Mouse (Mus musculus) cerebellum, adult 2 months (tissue): ENCODE data around the gene Derl2. TPM values are rescaled to one million over a fixed set of nuclear protein-coding genes. Genes with fewer than 3 reads are reported as not detected.

Experiments used
- DNase-seq, 2 experiments: peaks; one replicate each; pipeline ENCODE4 v3.0.0; 2021
- H3K27ac ChIP-seq: fragments of 200-500 bp; 2 replicates; pipeline ENCODE4 v1.5.1; 2012; ENCODE audit warnings: low read length, control low read depth, inconsistent platforms; ENCODE audit not compliant: insufficient read depth
- H3K27me3 ChIP-seq: fragments of 200-500 bp; 2 replicates; pipeline ENCODE4 v1.6.1; 2012; ENCODE audit warnings: inconsistent platforms, mild to moderate bottlenecking, low read length, moderate library complexity; ENCODE audit not compliant: control insufficient read depth, insufficient read depth
- H3K4me1 ChIP-seq: fragments of 200-500 bp; 2 replicates; pipeline ENCODE4 v1.6.1; 2011; ENCODE audit warnings: low read length; ENCODE audit not compliant: control insufficient read depth, insufficient read depth
- H3K4me3 ChIP-seq: fragments of 200-500 bp; replicated peaks from 2 replicates; pipeline ENCODE3; 2011; ENCODE audit warnings: mild to moderate bottlenecking, low read depth, low read length, control low read depth; ENCODE audit not compliant: insufficient read depth
- CTCF ChIP-seq: fragments of 200-500 bp; IDR thresholded peaks from 2 replicates; pipeline ENCODE4 v1.5.1; 2011; ENCODE audit warnings: low read depth, mild to moderate bottlenecking, control low read depth, low read length, moderate library complexity, borderline replicate concordance; ENCODE audit not compliant: insufficient read depth
- POLR2A ChIP-seq: fragments of 200-500 bp; IDR thresholded peaks from 2 replicates; pipeline ENCODE4 v1.6.1; 2011; ENCODE audit warnings: low read length, control low read depth, borderline replicate concordance; ENCODE audit not compliant: insufficient read depth
- WGBS: fragments of 180-500 bp; shearing (Covaris S2); methylation state at CpG from one replicate; pipeline ENCODE4 v1.1.7; 2018; 5-methylcytosine and 5-hydroxymethylcytosine counted together
- polyA plus RNA-seq: library from polyadenylated mRNA; depleted of rRNA; stranded (reverse); fragments of >200 nt; gene quantifications from 2 replicates; pipeline ENCODE4 v1.2.3, GENCODE M21; 2012

Gene Derl2
- polyA plus RNA-seq, 1 experiment, result 16.9 TPM

DNA sequence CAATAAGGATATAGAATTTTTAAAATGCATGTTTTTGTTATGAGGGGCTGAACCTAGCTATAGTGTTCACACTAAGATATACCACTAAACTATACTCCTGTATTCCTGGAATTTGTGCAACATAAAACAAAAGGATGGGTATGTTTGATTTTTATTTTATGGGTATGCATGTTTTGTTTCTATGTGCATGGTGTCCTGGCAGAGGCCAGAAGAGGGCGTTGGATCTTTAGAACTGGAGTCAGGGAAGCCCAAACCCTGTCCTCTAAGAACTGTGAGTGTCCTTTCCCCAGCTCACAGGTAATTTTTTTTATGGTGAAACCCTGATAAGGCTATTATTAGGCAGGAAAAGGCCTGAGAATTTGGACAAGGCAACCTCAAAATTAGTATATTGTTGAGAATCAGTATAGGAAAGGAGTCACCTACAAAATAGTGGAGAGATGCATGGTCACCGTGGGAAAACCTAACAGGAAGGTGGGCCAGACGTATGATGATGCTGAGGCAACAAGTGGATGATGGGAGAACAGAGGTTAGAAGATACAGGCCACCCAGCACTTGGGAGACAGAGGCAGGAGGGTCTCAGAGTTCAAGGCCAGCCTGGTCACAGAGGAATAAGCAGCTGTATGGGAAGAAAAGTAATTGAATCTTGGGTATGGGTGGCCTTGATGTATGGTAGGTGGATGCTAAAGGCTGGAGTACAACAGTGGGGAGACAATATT is 9.9 kb upstream of the Derl2 start:
- 77% methylated on average over 3 of the region's 3 CpGs for WGBS
- Histone ChIP-seq H3K27me3 (no peaks in the 10 kb centered on the region), H3K4me1 (no peaks in the 10 kb centered on the region), H3K27ac (no peak overlapping the region), H3K4me3 (no peak overlapping the region)
- no peak for TF ChIP-seq POLR2A
- no peak for TF ChIP-seq CTCF
- no peak for DNase-seq

DNA sequence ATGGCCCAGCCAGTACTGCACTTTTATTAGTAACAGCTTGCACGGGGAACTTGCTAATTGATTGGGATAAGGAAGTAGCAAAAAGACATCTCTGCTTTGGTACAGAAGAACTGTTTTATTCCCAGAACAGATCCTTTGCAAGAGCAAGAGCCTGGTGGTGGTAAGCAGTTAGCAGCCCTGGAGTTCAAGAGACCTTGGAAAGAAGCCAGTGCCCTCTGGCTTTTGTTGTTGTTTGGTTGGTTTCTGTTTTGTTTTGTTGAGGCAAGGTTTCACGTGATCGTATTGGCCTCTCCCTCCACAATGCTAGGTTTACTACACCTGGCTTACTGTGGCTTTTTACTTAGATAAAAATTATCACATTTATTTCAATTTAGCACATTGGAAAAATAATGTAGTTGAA is 8.6 kb upstream of the Derl2 start:
- no peak for DNase-seq
- WGBS, result 72% methylated on average over 3 of the region's 3 CpGs
- H3K27ac ChIP-seq, result no peak overlapping the region
- H3K4me1 ChIP-seq, result no peaks in the 10 kb centered on the region
- no peak for TF ChIP-seq CTCF
- TF ChIP-seq POLR2A, result no peak
- no peaks in the 10 kb centered on the region for H3K27me3 ChIP-seq
- H3K4me3 ChIP-seq, result no peak overlapping the region

DNA sequence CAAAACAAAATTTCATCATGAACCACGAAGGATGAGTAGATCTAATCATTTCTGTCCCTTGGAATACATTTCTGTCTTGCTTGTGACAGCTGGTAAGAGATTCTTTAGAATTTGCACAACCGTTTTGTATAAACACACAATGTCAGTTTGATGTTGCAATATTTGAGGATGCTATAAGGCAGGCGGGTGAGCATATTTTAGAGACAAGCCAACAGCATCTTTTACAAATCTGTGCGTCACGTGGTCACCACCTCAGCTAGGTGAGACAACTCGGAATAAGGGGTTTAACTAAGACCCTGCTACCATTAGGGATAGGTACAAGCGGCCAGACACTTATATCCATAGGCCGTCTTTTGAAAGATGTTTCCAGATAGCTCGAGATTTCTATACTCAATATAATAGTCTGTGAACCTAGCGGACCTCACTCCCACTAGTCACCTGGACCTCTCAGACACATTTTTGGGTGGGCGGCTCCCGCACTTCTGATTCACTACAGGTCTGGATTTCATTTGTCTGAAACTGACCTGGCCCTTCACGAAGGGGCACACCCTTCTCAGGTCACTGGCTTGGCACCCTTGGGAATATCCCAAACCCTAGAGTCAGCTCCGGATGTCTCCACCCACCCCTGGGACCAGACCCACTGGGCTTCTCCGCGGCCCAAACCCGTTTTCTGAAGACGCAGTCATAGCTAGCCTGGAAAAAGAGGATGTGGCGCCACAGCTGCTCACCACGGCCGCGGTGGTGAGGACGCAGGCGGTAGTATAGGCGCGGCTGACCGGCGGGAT is 1.0 kb downstream of the Derl2 start:
- Histone ChIP-seq H3K27me3 (no peaks in the 10 kb centered on the region), H3K27ac (peak overlapping the region; percentile 78), H3K4me1 (peaks cover 9% of the 10 kb centered on the region; the same call in 1 of the 2 replicates), H3K4me3 (peak overlapping the region; percentile 93)
- no peak for DNase-seq
- TF ChIP-seq POLR2A, result no peak
- TF ChIP-seq CTCF, result no peak
- 3% methylated on average over 28 of the region's 28 CpGs for WGBS

- WGBS, result 91% methylated on average over 1 of the region's 1 CpGs
- no peak for TF ChIP-seq POLR2A
- H3K27me3 ChIP-seq, result no peaks in the 10 kb centered on the region
- H3K4me3 ChIP-seq, result no peak overlapping the region
- no peak overlapping the region for H3K27ac ChIP-seq
- peaks cover 9% of the 10 kb centered on the region; the same call in 1 of the 2 replicates for H3K4me1 ChIP-seq
- no peak for DNase-seq
Observed at GRCm38 (mm10) chr11:71017051-71017450, 2.6 kb downstream of the Derl2 start.

DNA sequence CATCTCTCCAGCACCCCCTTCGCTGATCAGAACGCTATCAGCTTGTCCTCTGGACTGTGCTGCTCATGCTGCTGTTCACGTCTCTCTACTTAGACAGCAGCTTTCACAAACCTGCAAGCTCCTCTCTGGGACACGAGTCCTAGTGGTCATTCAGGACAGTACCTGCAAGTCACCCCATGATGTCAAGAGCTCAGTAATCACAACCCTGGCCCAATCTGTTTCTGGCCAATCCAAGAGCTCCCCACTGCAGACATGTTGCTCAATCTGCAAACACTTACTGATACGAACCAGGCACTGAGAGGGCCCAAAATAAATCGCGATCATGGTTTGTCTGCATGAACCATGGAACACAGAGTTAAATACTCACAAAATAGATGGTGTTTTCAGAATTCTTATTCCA is 6.9 kb downstream of the Derl2 start:
- Histone ChIP-seq H3K27ac (no peak overlapping the region), H3K27me3 (no peaks in the 10 kb centered on the region), H3K4me1 (peaks cover 4% of the 10 kb centered on the region; the same call in 1 of the 2 replicates), H3K4me3 (no peak overlapping the region)
- 92% methylated on average over 7 of the region's 7 CpGs for WGBS
- DNase-seq, result no peak
- TF ChIP-seq CTCF, result no peak
- no peak for TF ChIP-seq POLR2A

GRCm38 (mm10) chr11:71008321-71008720 is 11.3 kb downstream of the Derl2 start:
- no peak overlapping the region for H3K4me3 ChIP-seq
- DNase-seq, result no peak
- 71% methylated on average over 3 of the region's 3 CpGs for WGBS

DNA sequence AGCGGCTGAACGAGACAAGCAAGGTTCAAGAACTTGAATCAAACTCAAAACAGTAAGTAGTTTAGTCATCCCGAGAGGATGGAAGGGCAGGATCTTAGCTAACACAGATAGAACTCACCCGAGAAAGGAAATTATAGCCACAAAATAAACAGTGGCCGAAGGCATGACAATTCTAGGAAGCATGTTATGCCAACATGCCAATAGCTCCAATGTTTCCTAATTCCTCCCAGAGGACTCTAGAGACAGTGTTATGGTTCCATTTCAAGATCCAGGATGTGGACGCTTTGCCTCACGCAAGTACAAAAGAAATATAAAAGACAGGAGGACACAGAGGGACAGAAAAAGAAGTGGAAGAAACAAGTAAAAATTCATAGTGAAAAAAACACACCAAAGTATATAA is 11.8 kb downstream of the Derl2 start:
- Histone ChIP-seq H3K27ac (no peak overlapping the region), H3K4me1 (peaks cover 3% of the 10 kb centered on the region; the same call in 1 of the 2 replicates), H3K27me3 (no peaks in the 10 kb centered on the region), H3K4me3 (no peak overlapping the region)
- no peak for DNase-seq
- TF ChIP-seq CTCF, result no peak
- no peak for TF ChIP-seq POLR2A
- WGBS, result 95% methylated on average over 7 of the region's 7 CpGs

More at GRCm38 (mm10) chr11:71008321-71008720, 11.3 kb downstream of the Derl2 start:
- Histone ChIP-seq H3K27me3 (no peaks in the 10 kb centered on the region), H3K4me1 (peaks cover 3% of the 10 kb centered on the region; the same call in 1 of the 2 replicates), H3K27ac (no peak overlapping the region)
- TF ChIP-seq POLR2A, result no peak
- no peak for TF ChIP-seq CTCF

- TF ChIP-seq CTCF (no peak), POLR2A (no peak)
- Histone ChIP-seq H3K4me1 (peaks cover 3% of the 10 kb centered on the region; the same call in 1 of the 2 replicates), H3K27ac (no peak overlapping the region), H3K27me3 (no peaks in the 10 kb centered on the region), H3K4me3 (no peak overlapping the region)
- DNase-seq, result no peak
- WGBS, result 94% methylated on average over 6 of the region's 6 CpGs
Observed at GRCm38 (mm10) chr11:71007026-71007425, 12.6 kb downstream of the Derl2 start.
